Mouse (Mus musculus): ENCODE data around the gene Cd300lg. TPM values are rescaled to one million over a fixed set of nuclear protein-coding genes. Genes with fewer than 3 reads are reported as not detected.

Cd300lg gene
- total RNA-seq, 2 experiments from 2014 or later, result not detected

GRCm38 (mm10) chr11:102087931-102088898 lies 46.9 kb downstream of the Cd300lg start, which contains the start of gene Mpp2:
Gene Mpp2, minus strand, starts transcription at chr11:102088515.
- DNase-seq, result peak; percentile 60
- intact Hi-C loops (cut with DNase I), result no loop called here

- intact Hi-C loops (cut with DNase I), result no loop called here
- peak; percentile 69 for DNase-seq
Measured at GRCm38 (mm10) chr11:102089088-102089808, 47.9 kb downstream of the Cd300lg start.

- intact Hi-C loops (cut with DNase I), result no loop called here
- no peak for DNase-seq
Measured at GRCm38 (mm10) chr11:102095676-102096075, 54.4 kb downstream of the Cd300lg start.

- no peak for DNase-seq
- intact Hi-C loops (cut with DNase I), result no loop called here
Measured at GRCm38 (mm10) chr11:102096446-102096845, 55.1 kb downstream of the Cd300lg start.

GRCm38 (mm10) chr11:102096887-102097391 lies 55.6 kb downstream of the Cd300lg start:
- intact Hi-C loops (cut with DNase I), result no loop called here
- DNase-seq, result peak; percentile 83

GRCm38 (mm10) chr11:102101219-102101618 lies 59.9 kb downstream of the Cd300lg start, which contains the start of gene Ppy:
Gene Ppy, minus strand, starts transcription at chr11:102101319.
- no peak for DNase-seq
- intact Hi-C loops (cut with DNase I), result loop anchor here (2.0 kb wide), 1 partner anchor 38 kb away; no protein-coding TSS in a partner anchor

- DNase-seq, result peak; percentile 76
- intact Hi-C loops (cut with DNase I), result no loop called here
Measured at GRCm38 (mm10) chr11:102102485-102103258, 61.4 kb downstream of the Cd300lg start.

Other genes starting within 250 kb of the Cd300lg start
- 1 to 10 TPM; 1.2 to 1.5 TPM for gene Meox1, start 147.1 kb upstream of the Cd300lg start, total RNA-seq (2021)
- gene Sost, start 74.5 kb upstream of the Cd300lg start, total RNA-seq (2021), result not detected
- not detected for gene Cfap97d1, start 57.2 kb upstream of the Cd300lg start, total RNA-seq (2021)
- gene Dusp3, start 54.5 kb upstream of the Cd300lg start, total RNA-seq (2021), result 10 to 100 TPM; 53.2 to 56.5 TPM
- 10 to 100 TPM; 53.1 to 56.3 TPM for gene Mpp3, start 13.0 kb upstream of the Cd300lg start, total RNA-seq (2021)
- 10 to 100 TPM; 39.1 to 45.0 TPM for gene Mpp2, start 47.0 kb downstream of the Cd300lg start, total RNA-seq (2021)
- not detected for gene Ppy, start 59.8 kb downstream of the Cd300lg start, total RNA-seq (2021)
- not detected for gene Pyy, start 66.3 kb downstream of the Cd300lg start, total RNA-seq (2021)
- under 1 TPM in 1 of 2 experiments, not detected in 1; 0.16 TPM for gene Nags, start 104.0 kb downstream of the Cd300lg start, total RNA-seq (2021)
- 10 to 100 TPM; 23.8 to 26.4 TPM for gene Tmem101, start 114.9 kb downstream of the Cd300lg start, total RNA-seq (2021)
- gene Lsm12, start 143.8 kb downstream of the Cd300lg start, total RNA-seq (2021), result 10 to 100 TPM; 84.5 to 86.0 TPM
- 10 to 100 TPM; 34.6 to 35.4 TPM for gene G6pc3, start 148.1 kb downstream of the Cd300lg start, total RNA-seq (2021)
- gene Hdac5, start 188.7 kb downstream of the Cd300lg start, total RNA-seq (2021), result 100 to 1,000 TPM; 205 to 213 TPM
- 1 to 10 TPM; 1.4 to 1.6 TPM for gene BC030867, start 207.4 kb downstream of the Cd300lg start, total RNA-seq (2021)
- under 1 TPM; 0.91 to 0.98 TPM for gene Asb16, start 227.2 kb downstream of the Cd300lg start, total RNA-seq (2021)
- 10 to 100 TPM; 53.6 to 56.1 TPM for gene Tmub2, start 243.4 kb downstream of the Cd300lg start, total RNA-seq (2021)